Mouse (Mus musculus): Measurements from ENCODE around the gene Trim9.

The Trim9 gene

GRCm38 (mm10) chr12:70216229-70216800, 131.1 kb downstream of the Trim9 start:
- DNase-seq (ENCODE audit: low read depth in 2 of 2, low spot score in 2 of 2): no peak

DNA sequence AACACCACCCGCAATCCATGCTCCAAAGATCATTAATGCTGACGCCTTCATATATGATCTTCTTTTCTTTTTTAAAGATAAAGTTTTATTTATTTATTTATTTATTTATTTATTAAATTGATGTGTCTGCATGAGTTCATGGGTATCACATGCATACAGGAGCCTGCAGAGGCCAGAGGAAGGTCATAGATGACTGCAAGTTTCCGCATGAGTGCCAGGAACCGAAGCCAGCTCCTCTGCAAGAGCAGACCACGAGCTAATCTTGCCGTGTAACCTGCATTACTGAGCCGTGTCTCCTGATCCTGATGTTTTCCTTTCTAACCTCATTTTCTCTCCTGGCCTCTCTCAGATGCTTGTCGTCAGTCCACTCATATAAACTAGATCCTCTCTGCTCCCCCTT, 133.1 kb downstream of the Trim9 start:
- DNase-seq (ENCODE audit: low read depth in 2 of 2, low spot score in 2 of 2): no peak

GRCm38 (mm10) chr12:70213601-70214000, 133.8 kb downstream of the Trim9 start:
- no peak for DNase-seq (ENCODE audit: low read depth in 2 of 2, low spot score in 2 of 2)

DNA sequence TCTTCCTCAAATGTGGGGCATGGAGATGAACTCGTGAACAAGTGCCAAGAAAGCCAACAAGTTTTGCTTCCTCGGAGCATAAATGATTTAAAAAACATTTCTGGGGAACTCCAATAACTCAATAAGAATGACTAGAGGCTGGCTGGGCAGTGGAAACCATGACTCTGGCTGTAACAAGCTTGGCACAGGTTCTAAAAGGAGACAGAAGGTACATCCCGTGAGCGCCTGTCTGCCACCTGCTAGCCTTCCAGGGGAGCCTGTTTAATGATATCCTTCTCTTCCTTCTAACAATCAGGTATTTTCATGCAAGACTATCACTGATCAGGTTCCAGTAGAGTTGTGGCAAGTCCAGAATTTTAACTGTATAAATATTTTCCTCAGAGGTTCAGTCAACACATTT, 134.9 kb downstream of the Trim9 start:
- no peak for DNase-seq (ENCODE audit: low read depth in 2 of 2, low spot score in 2 of 2)

DNA sequence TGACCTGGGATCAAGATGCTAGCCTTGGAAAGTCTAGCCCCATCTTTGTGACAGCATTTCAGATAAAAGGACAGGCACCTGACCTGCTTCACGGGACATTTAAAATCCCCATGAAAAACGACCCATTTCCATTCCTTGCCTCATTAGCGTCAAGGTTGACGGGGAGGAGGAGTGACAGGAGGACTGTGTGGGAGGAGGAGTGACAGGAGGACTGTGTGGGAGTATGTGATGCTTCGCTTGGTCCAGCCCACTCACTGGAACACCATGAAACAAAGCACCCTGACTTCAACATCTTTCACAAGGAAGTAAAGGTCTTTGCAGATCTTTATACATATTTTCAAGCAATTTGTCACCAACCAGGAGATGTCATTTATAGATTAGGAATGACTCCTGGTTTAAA, 139.2 kb downstream of the Trim9 start:
- no peak for DNase-seq (ENCODE audit: low read depth in 2 of 2, low spot score in 2 of 2)

GRCm38 (mm10) chr12:70204433-70204832, 143.0 kb downstream of the Trim9 start:
- no peak for DNase-seq (ENCODE audit: low read depth in 2 of 2, low spot score in 2 of 2)

DNA sequence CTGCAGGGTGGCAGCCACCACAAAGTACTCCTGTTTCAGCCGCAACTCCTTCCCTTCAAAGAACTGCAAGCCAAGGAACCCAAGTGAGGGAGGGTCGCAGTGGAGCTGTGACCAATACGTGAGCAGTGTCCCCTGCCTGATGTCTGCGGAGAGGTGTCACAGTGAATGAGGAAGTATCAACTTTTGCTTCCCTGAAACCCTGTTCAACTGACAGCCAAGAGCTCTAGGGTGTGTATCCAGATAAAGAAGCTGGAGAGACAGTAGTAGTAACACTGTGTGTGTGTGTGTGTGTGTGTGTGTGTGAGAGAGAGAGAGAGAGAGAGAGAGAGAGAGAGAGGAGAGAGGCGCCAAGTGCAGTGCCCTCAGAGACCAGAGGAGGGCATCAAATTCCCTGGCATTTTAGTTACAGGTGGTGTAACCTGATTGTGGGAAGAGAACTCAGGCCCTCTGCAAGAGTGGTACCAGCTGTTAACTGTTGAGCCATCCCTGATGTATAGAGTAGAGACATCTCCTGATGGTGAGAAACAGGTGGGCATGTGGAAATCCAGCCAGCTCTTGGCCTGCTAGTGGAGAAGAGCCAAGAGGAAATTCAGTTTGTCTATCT, 145.4 kb downstream of the Trim9 start:
- DNase-seq (ENCODE audit: low read depth in 2 of 2, low spot score in 2 of 2): no peak

GRCm38 (mm10) chr12:70196341-70196740, 151.1 kb downstream of the Trim9 start:
- no peak for DNase-seq (ENCODE audit: low read depth in 2 of 2, low spot score in 2 of 2)

GRCm38 (mm10) chr12:70195426-70195825, 152.0 kb downstream of the Trim9 start:
- no peak for DNase-seq (ENCODE audit: low read depth in 2 of 2, low spot score in 2 of 2)
